Mouse (Mus musculus) thymus, postnatal 25 days (tissue): Measurements from ENCODE around the gene Trpv3.
"Not testable (repeated sequence)": the region's sequence is repeated elsewhere in the genome, so short reads cannot be mapped to it uniquely, and the experiment has no call there.

ENCODE experiments used
- DNase-seq: peaks from one replicate; pipeline ENCODE4 v3.0.0; 2022

The Trpv3 gene

DNA sequence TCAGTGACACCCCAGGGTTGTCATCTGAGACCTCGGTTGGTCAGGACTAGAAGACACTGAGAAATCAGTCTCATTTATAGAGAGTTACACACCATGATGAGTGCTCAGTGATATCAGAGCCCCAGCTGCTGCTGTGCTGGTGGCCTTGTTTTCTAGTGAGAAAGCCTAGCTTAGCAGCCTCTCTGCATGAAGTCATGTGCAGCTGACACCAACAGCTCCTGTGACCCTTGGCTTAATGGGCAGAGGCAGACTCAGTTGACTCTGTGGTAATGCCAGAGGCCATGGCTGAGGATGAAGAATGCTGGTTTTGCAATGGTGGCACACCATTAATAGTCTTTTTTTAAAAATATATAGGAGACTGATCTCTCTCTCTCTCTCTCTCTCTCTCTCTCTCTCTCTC is 22.4 kb downstream of the Trpv3 start:
- no peak for DNase-seq

- DNase-seq, result no peak
These were observed 35.9 kb downstream of the Trpv3 start for GRCm38 (mm10) chr11:73303123-73303522.

- DNase-seq, result no peak
These were observed 48.8 kb downstream of the Trpv3 start for GRCm38 (mm10) chr11:73315961-73316360.

- DNase-seq, result not testable (repeated sequence)
These were observed 51.4 kb downstream of the Trpv3 start for GRCm38 (mm10) chr11:73318581-73318980.

DNA sequence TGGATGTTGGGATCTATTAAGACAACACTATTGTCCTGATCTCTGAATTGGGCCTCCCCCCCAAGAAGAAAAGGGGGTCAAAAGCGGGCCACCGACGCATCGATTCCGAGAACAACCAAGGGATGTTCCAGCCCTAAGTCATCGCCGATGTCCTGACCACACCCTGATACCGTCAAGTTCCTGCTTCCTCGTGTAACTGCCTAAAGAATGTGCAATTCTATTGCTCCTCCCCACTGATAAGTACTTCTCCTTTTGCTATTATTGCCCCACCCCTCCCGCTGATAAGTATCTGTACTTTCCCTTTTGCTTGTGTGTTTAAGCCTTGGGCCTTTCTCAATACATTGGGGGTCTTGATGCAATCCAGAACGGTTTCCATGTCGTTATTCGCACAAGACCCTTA is 53.9 kb downstream of the Trpv3 start:
- not testable (repeated sequence) for DNase-seq

GRCm38 (mm10) chr11:73323906-73324830 is 57.0 kb downstream of the Trpv3 start:
- no peak for DNase-seq

DNA sequence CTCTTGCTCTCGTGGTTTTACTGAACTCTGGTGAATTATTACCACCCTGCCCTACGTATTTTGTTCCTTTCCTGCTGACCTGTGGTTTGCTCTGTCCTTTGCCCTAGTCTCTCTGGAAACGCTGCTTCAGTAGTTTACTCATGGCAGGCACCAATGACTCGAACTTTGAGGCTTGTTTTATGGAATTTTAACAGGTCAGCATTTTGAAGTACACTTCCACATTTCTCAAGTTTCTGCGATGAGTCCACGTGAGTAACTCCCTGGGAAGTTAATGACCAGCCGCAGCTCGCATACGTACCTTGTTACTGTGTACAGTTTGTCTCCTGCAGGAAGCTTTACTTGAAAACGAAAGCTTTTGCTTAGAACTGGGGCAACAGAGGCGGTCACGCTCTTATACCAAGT is 59.3 kb downstream of the Trpv3 start:
- DNase-seq, result no peak

- no peak for DNase-seq
These were observed 60.2 kb downstream of the Trpv3 start for GRCm38 (mm10) chr11:73327361-73327760.

DNA sequence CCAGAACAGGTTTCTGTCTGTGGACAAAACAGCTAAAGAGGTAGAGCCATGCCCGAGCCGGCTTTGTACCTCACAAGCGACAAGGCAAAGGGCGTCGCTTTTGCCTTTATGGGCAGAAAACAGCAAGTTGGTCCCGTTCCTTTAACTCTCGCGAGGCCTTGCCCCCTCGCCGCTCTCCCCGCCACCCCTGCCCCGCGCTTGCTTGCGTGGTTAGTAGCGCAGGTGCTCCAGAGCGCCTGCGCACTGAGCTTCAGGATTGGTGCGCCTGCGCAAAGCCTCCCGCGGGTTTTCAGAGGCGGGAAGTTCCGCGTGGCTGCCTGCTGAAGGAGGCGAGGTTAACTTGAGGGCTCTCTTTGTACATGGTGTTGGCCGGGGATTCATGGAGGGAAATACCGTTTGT is 62.3 kb downstream of the Trpv3 start, which contains the start of the genes Aspa, Gm49340 and Spata22:
Aspa (minus strand) TSS at position 155 of the 400 bp plus-strand sequence.
Gm49340 (plus strand) TSS at position 300 of the 400 bp plus-strand sequence.
Spata22 (plus strand) TSS at position 300 of the 400 bp plus-strand sequence.
- DNase-seq, result no peak

DNA sequence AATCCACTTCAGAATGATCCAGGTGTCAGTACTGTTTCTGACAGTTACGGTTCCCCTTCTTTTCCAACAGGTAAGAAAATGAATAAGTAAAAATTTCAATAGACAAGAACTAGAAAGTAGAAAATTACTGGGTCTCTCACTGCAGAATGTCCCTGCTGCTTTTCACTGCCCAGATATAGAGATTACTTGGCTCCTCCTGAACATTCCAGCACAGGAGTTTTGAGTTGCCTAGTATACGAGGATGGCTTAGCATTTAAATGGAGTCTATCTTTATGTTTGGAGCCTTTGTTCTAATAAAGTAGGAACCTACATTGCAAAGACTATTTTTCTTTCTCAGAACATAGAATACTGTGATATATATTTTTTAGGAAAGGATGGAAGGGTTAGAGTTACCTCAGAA is 66.2 kb downstream of the Trpv3 start:
- no peak for DNase-seq

GRCm38 (mm10) chr11:73336919-73337318 is 69.7 kb downstream of the Trpv3 start:
- no peak for DNase-seq
